Mouse (Mus musculus): ENCODE data around the gene Gm27179.
"Not testable (repeated sequence)": the region's sequence is repeated elsewhere in the genome, so short reads cannot be mapped to it uniquely, and the experiment has no call there.

DNA sequence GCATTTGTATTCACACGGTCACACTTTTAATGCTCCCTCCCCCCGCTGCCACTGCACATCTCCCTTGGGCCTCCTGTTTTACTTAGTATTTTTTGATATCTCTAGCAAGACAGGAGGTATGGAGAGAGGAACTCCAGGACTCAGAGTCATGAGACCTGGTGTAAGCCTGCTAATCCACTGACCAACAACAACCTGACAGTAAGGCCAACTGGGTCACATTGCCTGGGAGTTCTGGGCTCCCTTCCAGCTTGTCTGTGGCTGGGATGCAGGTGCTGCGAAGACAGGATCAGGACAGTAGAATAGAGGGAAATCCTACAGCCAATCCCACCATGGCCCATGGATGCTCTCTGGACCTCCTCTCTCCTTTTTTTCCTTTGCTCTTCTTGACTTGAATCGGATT, 47.9 kb downstream of the Gm27179 start:
- TF ChIP-seq CTCF (IDR thresholded peaks at IDR 0.05; ENCODE audit: control insufficient read depth, insufficient read depth, insufficient read length); USF1 (IDR thresholded peaks at IDR 0.05; ENCODE audit: low read depth); MYOD1 (IDR thresholded peaks at IDR 0.05; ENCODE audit: control insufficient read depth, insufficient read length, low read depth); MAX (IDR thresholded peaks at IDR 0.05); CEBPB (IDR thresholded peaks at IDR 0.05; ENCODE audit: low read depth): not testable (repeated sequence)
